Mouse (Mus musculus) NIH3T3 (cell line): ENCODE measurements around the gene Sox12.
A peak's percentile ranks its signal among the peaks of the same experiment; 100 is the strongest.
"Not testable (repeated sequence)": the region's sequence is repeated elsewhere in the genome, so short reads cannot be mapped to it uniquely, and the experiment has no call there.

Experiments used
- DNase-seq: peaks from one replicate; pipeline ENCODE4 v3.0.0-alpha.2; 2012; ENCODE audit warnings: low read depth

The Sox12 gene

DNA sequence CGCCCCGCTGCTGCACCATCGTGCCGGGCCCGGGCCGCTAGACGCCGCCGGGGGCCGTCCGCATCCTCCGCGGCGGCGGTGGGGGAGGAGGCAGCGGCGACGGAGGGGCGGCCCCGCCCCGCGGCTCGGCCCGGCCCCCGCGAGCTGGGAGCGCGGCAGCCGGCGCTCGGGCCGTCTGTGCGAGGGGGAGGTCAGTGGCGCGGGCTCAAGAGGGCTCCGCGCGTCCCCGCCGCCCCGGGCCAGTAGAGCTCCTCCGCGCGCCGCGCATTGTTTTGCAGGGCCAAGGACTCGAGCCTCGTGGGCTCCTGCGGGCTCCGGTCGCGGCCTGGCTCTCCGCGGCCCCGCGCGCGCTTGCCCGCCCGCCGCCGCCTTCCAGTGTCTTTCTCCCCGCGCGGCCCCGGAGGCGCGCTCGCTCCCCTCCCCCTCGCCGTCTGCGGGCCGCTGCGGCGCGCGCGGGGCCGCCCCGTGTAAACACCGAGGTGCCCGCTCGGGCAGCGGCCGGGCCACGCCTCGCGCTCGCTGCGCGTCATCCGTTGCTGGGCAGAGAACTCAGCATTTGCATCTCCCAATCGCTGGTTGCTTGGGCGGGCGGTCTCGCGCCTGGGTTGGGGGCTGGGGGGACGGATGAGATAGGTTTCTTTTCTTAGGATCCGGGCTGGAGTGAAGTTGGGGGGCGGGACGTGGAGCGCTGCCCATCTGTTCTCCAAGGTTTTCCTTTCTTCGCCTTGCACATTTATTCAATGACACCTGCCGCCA is at the start of gene Sox12:
Sox12 (minus strand) TSS at position 384 of the 756 bp plus-strand sequence.
- DNase-seq, result peak; percentile 98

GRCm38 (mm10) chr2:152447461-152447860 is 49.6 kb upstream of the Sox12 start:
- no peak for DNase-seq

- DNase-seq, result no peak
Observed at GRCm38 (mm10) chr2:152446642-152447041, 48.8 kb upstream of the Sox12 start.

DNA sequence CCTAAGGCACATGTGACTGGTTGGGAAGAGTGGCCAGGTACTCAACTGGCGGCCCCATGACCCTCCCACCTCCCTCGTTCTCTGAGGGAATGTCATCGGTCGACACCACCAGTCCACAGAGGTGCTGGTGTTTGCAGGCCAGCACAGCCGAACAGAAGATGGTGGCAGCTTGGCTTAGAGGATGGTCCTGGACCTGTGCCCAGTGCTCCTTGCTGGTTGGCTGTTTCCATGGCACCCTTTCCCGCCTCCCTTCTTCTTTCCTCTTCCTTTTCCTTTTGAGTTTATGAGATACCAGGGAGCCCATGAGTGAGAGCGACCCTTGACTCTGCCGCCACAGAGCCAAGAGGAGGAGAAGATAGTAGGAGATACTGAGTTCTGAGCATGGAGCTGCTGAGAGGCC is 45.4 kb upstream of the Sox12 start:
- no peak for DNase-seq

- no peak for DNase-seq
Observed at GRCm38 (mm10) chr2:152442322-152442721, 44.5 kb upstream of the Sox12 start.

DNA sequence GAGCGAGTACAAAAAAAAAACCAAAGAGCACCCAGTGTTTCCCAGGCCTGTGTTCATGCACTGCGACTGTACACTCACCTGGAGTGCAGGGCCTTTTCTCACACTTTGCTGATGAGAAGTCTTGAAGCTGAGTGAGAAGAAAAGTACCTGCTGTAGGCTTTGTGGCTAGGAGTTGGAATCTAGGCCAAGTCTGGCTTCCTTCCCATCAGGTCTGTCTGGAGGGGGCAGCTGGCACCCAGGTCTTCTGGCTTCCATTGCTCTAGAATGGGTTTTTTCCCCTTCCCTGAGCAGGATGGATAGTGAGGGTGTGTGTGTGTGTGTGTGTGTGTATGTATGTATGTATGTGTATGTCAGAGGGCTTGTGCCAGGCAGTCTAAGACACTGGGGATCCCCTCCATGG is 42.0 kb upstream of the Sox12 start:
- no peak for DNase-seq

GRCm38 (mm10) chr2:152438963-152439362 is 41.1 kb upstream of the Sox12 start:
- peak; percentile 39 for DNase-seq

GRCm38 (mm10) chr2:152436983-152437860 is 39.4 kb upstream of the Sox12 start:
- peak; percentile 92 for DNase-seq

DNA sequence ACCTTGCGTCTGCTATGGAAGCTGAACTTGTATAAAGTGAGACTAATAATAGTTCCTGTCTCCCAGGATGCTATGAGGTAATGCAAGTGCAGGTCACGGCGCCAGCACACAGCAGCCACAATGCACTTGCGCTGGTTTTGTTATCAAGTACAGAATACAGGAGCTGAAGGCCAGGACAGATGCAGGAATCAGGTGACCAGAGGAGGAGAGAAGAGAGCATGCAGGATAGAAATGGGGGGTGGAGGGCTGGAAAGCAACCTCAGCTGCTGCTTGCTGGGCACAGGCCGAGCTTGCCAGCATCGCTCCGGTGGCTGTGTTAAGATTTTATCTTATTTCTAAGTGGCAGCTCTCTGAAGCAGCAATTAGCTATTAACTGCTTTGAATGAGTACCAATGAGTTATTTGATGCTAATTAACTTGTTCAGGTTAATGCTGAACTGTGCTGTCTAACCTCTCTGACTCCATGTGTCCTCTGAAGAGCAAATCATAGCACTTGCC is 38.6 kb upstream of the Sox12 start:
- no peak for DNase-seq

- DNase-seq, result not testable (repeated sequence)
Observed at GRCm38 (mm10) chr2:152428481-152428880, 30.6 kb upstream of the Sox12 start.

- DNase-seq, result no peak
Observed at GRCm38 (mm10) chr2:152427493-152427892, 29.6 kb upstream of the Sox12 start.

DNA sequence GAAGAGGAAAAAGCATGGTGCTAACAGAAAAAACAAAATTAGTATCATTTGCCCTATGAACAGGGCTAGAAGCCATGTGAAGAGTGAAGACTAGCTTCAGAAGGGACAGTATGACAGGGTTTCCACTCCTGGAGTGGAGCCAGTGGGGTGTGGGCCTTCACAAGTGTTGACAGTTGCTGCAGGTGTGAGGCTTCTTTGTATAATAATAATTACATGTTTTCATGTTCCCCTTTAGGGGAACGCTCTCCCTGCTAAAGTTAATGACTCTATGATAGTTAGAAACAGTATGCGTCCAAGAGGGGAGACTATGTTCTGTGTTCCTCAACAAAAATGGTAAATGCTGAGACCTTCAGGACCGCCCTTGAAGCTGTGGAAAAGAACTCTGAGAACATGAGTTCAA is 17.9 kb upstream of the Sox12 start:
- DNase-seq, result no peak

DNA sequence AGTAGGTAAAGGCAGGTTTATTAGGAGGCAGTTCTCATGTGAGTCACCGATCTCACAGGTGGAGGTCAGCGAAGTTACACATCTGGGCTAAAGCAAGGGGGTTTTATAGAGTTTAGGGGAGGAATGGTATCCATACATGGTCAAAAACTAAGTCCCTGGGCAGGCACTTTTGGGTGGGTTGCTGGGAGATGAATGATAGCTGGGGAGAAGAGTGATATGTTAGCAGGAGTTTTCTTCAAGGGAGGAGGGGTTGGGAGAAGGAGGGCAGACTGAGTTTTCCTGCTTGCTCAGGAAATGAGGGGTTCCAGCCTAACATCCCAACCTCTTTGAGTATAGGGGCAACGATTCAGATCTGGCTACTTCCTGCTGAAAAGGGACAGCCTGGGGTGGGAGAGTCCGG is 17.4 kb upstream of the Sox12 start, which contains the start of gene 6820408C15Rik:
6820408C15Rik (plus strand) TSS at position 301 of the 400 bp plus-strand sequence.
- DNase-seq, result no peak

- peak; percentile 96 for DNase-seq
Observed at GRCm38 (mm10) chr2:152414591-152415165, 16.8 kb upstream of the Sox12 start, which contains the start of gene Zcchc3. Zcchc3 (minus strand) TSS chr2:152415027.

DNA sequence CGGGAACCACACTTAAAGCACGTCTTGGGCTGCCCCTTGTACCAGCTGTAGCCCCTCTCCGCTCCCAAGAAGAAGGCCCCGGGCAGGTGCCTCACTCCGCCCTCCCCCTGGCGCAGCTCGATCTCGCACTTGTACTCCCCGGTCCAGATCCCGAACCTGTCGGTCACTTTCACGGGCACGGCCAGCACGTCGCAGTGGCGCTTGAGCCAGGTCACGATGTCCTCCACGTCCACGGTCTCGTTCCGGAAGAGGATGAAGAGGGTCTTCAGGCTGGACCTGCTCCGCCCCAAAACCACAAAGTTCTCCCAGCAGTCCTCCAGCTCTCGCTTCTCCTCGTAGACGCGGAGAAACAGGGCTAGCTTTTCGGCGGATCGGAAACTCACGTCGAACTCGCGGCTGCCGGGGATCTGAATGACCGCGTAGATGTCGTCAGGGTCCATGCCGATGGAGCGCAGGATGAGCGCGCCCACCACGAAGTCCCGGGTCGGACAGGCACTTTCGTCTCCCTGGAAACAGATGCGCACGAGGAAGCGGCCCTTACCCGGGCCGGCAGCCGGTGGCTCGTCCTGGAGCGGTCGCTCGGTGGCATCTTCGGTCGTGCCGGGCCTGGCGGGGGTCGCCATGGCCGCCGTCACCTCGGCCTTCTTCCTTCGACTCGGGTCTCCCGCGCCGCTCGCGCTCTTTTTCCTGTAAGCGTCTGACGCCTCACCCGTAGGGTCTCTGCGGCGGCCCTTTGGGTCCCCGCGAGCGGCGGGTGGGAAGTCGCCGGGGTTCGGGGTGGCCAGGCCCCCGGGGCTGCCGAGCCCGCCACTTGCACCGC is 16.1 kb upstream of the Sox12 start:
- DNase-seq, result peak; percentile 41

DNA sequence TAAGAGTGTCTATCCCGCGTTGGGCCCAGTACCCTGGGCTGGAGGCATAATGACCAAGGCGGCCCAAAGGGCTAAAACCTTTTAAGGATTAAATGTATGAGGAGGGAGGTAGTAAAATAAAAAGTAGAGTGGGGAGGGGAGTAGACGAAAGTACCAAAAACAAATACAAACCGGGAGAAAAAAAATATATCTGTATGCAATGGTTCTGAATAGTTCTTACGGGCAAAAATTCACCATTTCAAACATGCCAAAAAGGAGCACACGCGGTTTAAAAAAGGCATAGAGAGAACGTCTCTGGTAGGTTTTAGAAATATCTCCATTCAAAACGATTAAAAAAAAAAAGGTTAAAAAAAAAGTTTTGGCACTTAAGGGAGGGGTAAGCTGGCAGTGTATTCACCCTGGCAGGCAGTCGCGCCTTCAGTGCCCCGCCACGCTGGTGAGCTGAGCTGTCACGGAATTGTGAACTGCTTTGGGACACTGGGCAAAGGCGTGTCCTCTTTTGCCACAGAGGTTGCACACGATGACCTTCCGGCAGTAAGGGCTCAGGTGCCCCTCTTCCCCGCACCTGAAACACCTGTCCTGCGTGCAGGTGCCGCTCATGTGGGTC is 15.4 kb upstream of the Sox12 start:
- DNase-seq, result no peak

GRCm38 (mm10) chr2:152412526-152413157 is 14.8 kb upstream of the Sox12 start:
- DNase-seq, result no peak

DNA sequence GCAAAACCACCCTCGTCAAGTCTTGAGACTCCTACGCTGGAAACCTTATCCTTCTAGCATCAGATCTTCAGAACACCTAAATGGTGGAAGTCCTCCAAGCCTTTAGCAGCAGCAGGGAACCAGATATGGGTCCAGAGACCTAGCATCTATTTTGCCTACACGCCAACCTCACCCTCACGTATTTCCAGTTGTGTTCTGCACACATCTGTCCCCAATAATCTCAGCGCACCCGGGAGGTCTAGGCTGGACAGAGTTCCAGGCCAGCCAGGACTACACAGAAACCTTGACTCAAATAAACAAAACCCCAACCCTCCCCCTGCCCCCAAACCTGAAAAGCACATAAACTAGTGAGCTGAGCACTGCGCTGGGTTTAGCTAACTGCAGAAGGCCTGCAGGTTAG is 13.6 kb upstream of the Sox12 start:
- DNase-seq, result no peak

DNA sequence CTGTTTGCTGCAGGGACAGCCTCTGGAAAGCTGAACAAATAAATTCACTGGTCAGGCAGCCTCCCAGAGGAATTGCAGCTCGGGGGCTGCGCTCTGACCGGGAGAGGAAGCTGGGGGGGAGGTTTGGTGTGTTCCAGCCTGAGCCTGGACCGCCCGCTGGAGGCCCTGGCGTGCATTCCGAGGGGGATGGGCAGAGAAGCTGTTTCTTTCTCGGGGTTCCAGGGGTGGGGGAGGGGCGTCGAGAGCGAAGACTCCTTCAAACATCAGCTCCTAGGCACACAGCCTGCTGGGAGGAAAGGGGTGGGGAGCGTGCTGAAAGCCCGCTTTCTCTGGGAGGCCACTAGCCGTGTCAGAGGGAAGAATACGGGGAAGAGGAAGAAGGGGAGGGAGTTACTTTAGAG is 13.1 kb upstream of the Sox12 start:
- no peak for DNase-seq

DNA sequence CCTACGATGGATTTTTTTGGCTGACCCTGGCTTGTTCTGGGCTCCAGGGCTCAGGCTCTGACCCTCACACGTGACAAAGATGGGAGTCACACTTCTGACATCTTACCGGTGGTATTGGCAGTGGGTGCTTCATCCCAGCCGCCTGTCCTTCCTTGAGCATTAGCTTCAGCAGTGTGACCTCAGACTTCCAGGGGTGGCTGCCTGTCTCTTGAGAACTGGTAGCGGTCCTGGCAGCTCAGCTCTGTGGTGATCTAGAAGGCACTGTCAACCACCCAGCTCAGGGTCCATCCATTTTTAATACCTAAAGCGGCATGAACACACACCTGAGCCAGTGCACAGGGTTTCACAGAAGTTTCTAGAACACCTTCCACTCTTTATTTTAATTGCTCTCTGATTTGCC is 11.9 kb upstream of the Sox12 start:
- no peak for DNase-seq

GRCm38 (mm10) chr2:152406126-152406525 is 8.3 kb upstream of the Sox12 start:
- peak; percentile 97 for DNase-seq
